Mouse (Mus musculus) embryonic facial prominence, embryonic 10.5 days (tissue): ENCODE data around the gene Capn5. TPM values are rescaled to one million over a fixed set of nuclear protein-coding genes. Genes with fewer than 3 reads are reported as not detected.
A peak's percentile ranks its signal among the peaks of the same experiment; 100 is the strongest.

ENCODE experiments used
- DNase-seq: peaks from one replicate; pipeline ENCODE4 v3.0.0-alpha.2; 2017; ENCODE audit warnings: low spot score
- H3K27ac ChIP-seq: fragments of 300-500 bp; sonication (generic); replicated peaks from 2 replicates; pipeline ENCODE4 v1.5.1; 2016; ENCODE audit warnings: mild to moderate bottlenecking
- H3K27me3 ChIP-seq: fragments of 300-500 bp; sonication (generic); replicated peaks from 2 replicates; pipeline ENCODE4 v1.6.1; 2016; ENCODE audit warnings: low read depth, mild to moderate bottlenecking; ENCODE audit not compliant: poor library complexity, severe bottlenecking
- H3K36me3 ChIP-seq: fragments of 300-500 bp; sonication (generic); replicated peaks from 2 replicates; pipeline ENCODE4 v1.6.1; 2016; ENCODE audit warnings: mild to moderate bottlenecking, moderate library complexity
- H3K4me1 ChIP-seq: fragments of 300-500 bp; sonication (generic); 2 replicates; pipeline ENCODE4 v1.6.1; 2016
- H3K4me3 ChIP-seq: fragments of 300-500 bp; sonication (generic); 2 replicates; pipeline ENCODE4 v1.5.1; 2016; ENCODE audit warnings: mild to moderate bottlenecking, moderate library complexity
- H3K9me3 ChIP-seq: fragments of 300-500 bp; sonication (generic); 2 replicates; pipeline ENCODE4 v1.6.1; 2016; ENCODE audit warnings: mild to moderate bottlenecking
- WGBS: fragments of 180-500 bp; shearing (Covaris S2); methylation state at CpG from one replicate; pipeline ENCODE4 v1.1.7; 2016; 5-methylcytosine and 5-hydroxymethylcytosine counted together
- polyA plus RNA-seq: library from polyadenylated mRNA; unstranded; fragments of >200 nt; fragmentation: Nextera tagmentation; extraction: Ambion mirVana; gene quantifications from 2 replicates; pipeline ENCODE4 v1.2.1, GENCODE M21; 2016

Gene Capn5
- polyA plus RNA-seq, 1 experiment from 2014 or later, result 4.7 TPM

DNA sequence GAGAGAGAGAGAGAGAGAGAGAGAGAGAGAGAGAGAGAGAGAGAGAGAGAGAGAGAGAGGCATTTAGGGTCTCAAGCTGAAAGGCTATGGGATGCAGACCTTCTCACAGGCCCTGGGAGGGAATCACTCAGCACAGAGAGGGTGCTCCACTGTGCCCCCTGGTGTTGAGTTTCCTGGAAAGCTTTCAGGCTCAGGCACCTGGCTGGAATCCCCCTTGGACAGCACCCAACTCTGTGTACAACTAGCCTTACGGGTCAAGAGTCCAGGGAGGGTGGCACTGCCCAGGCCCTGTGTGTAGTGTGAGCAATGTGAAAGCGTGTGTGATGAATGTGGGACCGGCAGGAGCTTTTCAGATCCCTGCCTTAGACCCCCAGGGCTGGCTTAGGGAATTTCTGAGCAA, 36.9 kb downstream of the Capn5 start:
- Histone ChIP-seq H3K36me3 (no peaks in the 10 kb centered on the region), H3K4me1 (peaks cover 42% of the 10 kb centered on the region), H3K4me3 (no peak overlapping the region), H3K9me3 (no peaks in the 10 kb centered on the region), H3K27me3 (peaks cover 10% of the 10 kb centered on the region; the same call in 1 of the 2 replicates), H3K27ac (no peak overlapping the region)
- WGBS, result 60% methylated on average over 3 of the region's 3 CpGs
- DNase-seq, result peak; percentile 51

DNA sequence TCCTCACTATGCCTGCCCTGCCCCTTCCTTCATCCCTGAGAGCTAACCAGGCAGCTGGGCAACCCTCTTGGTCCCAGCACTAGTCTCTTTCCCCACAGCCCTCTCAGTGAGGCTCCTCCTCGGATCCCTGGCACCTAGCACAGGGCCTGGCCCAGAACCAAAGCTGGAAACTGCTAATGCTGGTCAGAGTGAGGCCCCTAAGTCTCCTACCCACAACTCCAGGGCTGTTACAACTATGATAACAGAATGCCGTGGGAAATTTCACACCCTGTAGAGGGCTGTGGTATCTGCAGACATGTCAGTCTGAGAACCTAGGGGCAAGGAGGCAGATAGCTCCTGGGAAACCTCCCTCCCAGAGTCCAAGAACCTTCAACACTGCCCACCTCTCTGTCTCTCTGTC, 37.5 kb downstream of the Capn5 start:
- Histone ChIP-seq H3K36me3 (no peaks in the 10 kb centered on the region), H3K27ac (0 out of 2 replicates have a peak overlapping the region, but pooled peaks have one; percentile 57), H3K9me3 (no peaks in the 10 kb centered on the region), H3K4me3 (no peak overlapping the region), H3K4me1 (peaks cover 42% of the 10 kb centered on the region), H3K27me3 (peaks cover 10% of the 10 kb centered on the region; the same call in 1 of the 2 replicates)
- DNase-seq, result no peak
- 67% methylated on average over 2 of the region's 2 CpGs for WGBS

DNA sequence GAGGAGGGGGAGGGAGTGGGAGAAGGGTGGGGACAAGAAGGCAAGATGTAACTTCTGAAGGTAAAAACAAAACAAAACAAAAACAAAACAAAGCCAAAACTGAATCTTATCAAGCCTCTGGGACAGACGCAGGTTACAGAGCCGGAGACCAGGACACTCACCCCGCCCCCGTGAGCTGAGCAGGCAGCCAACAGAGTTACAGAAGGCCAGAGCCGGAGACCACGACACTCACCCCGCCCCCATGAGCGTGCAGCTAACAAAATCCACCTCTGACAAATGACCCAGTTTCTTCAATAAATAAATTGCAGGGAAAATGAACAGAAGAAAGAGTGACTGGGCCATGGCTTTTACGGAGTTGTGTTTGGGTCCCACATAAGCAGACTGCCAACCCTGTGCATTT, 38.9 kb downstream of the Capn5 start:
- H3K27me3 ChIP-seq, result peaks cover 10% of the 10 kb centered on the region; the same call in 1 of the 2 replicates
- H3K9me3 ChIP-seq, result no peaks in the 10 kb centered on the region
- no peak overlapping the region for H3K27ac ChIP-seq
- H3K4me1 ChIP-seq, result peaks cover 38% of the 10 kb centered on the region
- WGBS, result 21% methylated on average over 9 of the region's 9 CpGs
- no peak for DNase-seq
- no peaks in the 10 kb centered on the region for H3K36me3 ChIP-seq
- no peak overlapping the region for H3K4me3 ChIP-seq

DNA sequence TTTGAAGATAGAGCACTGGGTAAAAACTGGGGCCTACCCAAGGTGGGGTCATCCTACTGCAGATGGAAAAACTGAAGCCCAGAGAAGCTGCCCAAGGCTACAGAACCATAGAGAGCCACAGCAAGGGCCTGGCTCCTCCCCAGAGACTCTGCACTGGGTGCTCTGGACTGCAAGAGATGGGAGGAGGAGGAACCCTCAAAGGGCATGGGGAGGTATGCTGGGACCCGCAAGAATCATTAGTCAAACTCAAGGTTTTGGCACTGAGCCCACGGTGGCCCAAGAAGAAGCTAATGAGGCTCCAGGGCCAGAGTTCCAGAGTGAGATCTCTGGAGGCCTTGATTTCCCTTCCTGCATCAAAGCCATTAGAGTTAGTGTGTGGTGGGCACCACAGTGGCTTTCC, 40.1 kb downstream of the Capn5 start:
- H3K4me3 ChIP-seq, result no peak overlapping the region
- H3K27ac ChIP-seq, result no peak overlapping the region
- no peak for DNase-seq
- no peaks in the 10 kb centered on the region for H3K9me3 ChIP-seq
- 0 out of 2 replicates have a peak, but pooled peaks cover 2% of the 10 kb centered on the region for H3K27me3 ChIP-seq
- H3K4me1 ChIP-seq, result peaks cover 33% of the 10 kb centered on the region
- H3K36me3 ChIP-seq, result no peaks in the 10 kb centered on the region
- whole genome bisulfite sequencing, result 88% methylated on average over 2 of the region's 2 CpGs

DNA sequence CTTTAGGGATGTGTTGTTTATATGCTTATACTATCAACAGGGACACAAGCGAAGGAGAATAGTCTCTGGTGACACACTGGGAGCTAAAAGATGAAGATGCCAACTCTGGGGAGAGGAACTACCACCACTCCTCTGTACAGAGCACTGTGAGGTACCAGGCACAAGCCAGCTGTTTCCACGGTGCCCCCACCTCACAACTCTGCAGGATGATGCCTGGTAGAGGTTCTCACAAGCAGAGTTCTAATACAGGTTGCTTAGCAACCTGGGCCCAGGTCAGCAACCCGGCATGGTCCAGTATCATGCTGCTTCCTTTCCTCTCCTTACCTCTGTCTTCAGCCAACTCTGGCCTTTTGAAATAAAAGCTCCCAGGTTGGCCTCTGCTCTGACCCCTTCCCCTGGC, 40.5 kb downstream of the Capn5 start:
- H3K4me3 ChIP-seq, result no peak overlapping the region
- WGBS, result 47% methylated on average over 3 of the region's 3 CpGs
- no peak for DNase-seq

DNA sequence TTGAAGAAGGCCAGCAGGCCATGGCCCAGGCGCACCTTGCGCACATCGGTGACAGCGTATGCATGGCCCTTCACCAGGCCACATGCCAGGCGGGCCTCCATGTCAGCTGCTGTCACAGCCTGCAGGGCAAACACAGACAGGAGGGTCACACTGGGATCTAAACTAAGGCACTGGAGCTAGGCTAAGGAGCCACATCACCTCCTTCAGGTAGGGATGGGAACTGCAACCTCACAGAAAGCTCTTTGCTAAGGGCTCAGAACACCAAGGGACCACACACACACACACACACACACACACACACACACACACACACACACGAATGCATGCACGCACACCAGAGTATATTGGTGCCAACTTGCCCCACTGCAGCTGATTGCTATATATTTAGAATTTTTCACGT, 46.3 kb downstream of the Capn5 start:
- Histone ChIP-seq H3K9me3 (no peaks in the 10 kb centered on the region), H3K4me3 (no peak overlapping the region), H3K36me3 (no peaks in the 10 kb centered on the region), H3K27ac (no peak overlapping the region), H3K27me3 (no peaks in the 10 kb centered on the region), H3K4me1 (no peaks in the 10 kb centered on the region)
- DNase-seq, result no peak
- WGBS, result 92% methylated on average over 8 of the region's 8 CpGs

More for the DNA sequence above, 40.5 kb downstream of the Capn5 start:
- Histone ChIP-seq H3K27ac (no peak overlapping the region), H3K36me3 (no peaks in the 10 kb centered on the region), H3K4me1 (peaks cover 29% of the 10 kb centered on the region), H3K27me3 (no peaks in the 10 kb centered on the region), H3K9me3 (no peaks in the 10 kb centered on the region)

DNA sequence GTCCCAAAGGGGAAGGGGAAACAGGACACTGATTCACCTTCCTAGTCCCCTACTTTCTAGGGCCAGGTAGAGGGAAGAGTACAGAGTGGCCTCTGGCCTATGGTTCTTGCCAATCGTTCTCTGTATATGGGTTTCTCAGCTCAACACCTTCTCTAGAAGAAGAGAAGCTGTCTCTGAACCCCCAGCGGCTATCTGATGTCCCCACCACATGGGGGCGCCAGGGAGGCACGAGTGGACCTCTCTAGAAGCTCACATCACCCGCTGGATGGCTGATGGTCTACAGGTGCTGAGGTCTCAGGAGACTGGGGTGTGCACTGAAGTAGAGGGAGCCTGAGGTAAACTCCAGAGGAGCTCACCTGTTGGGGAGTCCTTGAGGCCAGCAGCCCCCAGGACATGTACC, 52.6 kb downstream of the Capn5 start:
- Histone ChIP-seq H3K27ac (no peak overlapping the region), H3K36me3 (no peaks in the 10 kb centered on the region), H3K4me1 (peaks cover 8% of the 10 kb centered on the region), H3K9me3 (no peaks in the 10 kb centered on the region), H3K4me3 (no peak overlapping the region), H3K27me3 (peaks cover 15% of the 10 kb centered on the region)
- DNase-seq, result peak; percentile 46
- WGBS, result 39% methylated on average over 5 of the region's 5 CpGs

DNA sequence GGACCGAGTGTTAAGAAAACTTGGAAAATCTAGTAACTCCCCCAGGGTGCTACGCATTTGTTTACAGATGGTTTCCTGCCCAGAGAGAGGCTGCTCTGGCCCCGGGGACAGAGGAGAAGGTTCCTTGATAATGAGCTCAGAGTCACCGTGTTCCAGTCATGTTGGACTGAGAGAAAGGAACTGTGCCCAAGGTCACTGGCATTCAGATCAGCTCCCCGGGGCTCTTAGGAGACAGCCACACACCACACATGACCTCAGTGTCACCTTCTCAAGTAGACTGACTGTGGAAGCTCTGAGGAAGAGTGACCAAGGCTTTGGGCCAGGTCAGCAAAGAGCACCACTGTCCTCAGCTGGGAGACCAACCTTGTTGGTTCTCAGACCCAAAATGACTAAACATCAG, 53.4 kb downstream of the Capn5 start:
- Histone ChIP-seq H3K4me1 (peaks cover 16% of the 10 kb centered on the region), H3K27me3 (peaks cover 15% of the 10 kb centered on the region), H3K4me3 (no peak overlapping the region), H3K9me3 (no peaks in the 10 kb centered on the region), H3K36me3 (no peaks in the 10 kb centered on the region), H3K27ac (no peak overlapping the region)
- WGBS, result 60% methylated on average over 5 of the region's 5 CpGs
- DNase-seq, result no peak

DNA sequence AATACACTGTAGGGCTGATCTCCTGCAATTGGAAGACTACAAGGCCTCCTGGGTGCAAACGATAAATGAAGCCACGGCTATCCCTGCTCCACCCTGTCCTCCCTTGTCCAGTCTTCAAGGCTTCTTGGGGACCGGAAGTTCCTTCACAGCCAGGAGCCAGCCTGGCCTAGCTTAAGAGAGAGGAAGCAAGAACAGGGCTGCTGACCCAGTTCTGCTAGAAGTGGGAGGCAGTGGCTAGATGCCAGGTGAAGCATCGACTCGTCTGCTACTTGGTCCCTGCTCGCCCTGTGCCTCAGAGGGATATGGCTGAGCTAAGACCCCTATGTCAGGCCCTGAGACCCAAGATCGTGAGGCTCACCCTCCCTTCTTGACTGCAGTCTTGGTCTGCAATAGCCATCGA, 56.4 kb downstream of the Capn5 start:
- DNase-seq, result no peak
- Histone ChIP-seq H3K27ac (no peak overlapping the region), H3K4me3 (no peak overlapping the region), H3K4me1 (peaks cover 39% of the 10 kb centered on the region), H3K9me3 (no peaks in the 10 kb centered on the region), H3K27me3 (peaks cover 15% of the 10 kb centered on the region), H3K36me3 (no peaks in the 10 kb centered on the region)
- WGBS, result 80% methylated on average over 8 of the region's 8 CpGs

DNA sequence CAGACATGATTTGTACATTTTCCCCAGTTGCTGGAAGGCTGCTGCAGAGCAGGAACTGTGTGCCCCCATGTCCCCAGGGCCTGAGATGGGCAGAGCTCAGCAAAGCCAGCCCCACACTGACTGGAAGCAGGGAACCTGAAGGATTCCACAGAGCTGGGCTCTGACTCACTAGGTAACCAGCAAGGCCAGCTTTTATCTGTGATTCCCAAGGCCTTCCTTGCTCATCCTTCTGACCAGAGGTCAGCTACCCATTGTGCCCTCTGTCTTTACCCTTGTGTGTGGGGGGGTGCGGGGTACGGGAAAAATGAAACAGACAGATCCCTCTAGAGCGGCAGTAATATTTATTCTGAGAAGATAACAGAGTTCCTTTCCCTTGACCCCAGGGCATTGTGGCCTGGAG, 56.8 kb downstream of the Capn5 start:
- Histone ChIP-seq H3K9me3 (no peaks in the 10 kb centered on the region), H3K36me3 (no peaks in the 10 kb centered on the region), H3K27me3 (peaks cover 15% of the 10 kb centered on the region), H3K27ac (no peak overlapping the region), H3K4me1 (peaks cover 39% of the 10 kb centered on the region), H3K4me3 (no peak overlapping the region)
- no peak for DNase-seq
- 89% methylated on average over 3 of the region's 3 CpGs for WGBS

DNA sequence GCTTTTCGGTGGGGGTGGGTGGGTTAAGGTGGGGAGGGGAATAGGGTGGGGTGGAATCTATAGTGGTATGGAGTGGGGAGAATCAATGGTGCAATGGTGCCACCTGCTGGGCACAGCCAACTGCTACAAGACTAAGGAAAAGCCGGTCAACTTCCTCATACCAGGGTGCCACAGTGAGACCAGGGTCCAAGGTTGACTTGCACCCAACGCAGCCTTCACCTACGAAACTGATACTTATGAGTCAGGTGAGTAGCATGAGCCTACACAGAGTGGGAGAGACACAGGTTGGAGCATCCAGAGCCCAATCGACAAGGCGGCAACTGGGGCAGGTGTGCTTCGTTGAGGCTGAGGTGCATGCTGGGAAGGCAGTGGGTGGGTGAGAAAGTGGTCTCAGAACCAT, 57.7 kb downstream of the Capn5 start:
- Histone ChIP-seq H3K36me3 (no peaks in the 10 kb centered on the region), H3K9me3 (no peaks in the 10 kb centered on the region), H3K4me3 (peak overlapping the region; percentile 45), H3K4me1 (peaks cover 42% of the 10 kb centered on the region), H3K27me3 (peaks cover 15% of the 10 kb centered on the region), H3K27ac (0 out of 2 replicates have a peak overlapping the region, but pooled peaks have one; percentile 14)
- 6% methylated on average over 7 of the region's 7 CpGs for WGBS
- peak; percentile 78 for DNase-seq

DNA sequence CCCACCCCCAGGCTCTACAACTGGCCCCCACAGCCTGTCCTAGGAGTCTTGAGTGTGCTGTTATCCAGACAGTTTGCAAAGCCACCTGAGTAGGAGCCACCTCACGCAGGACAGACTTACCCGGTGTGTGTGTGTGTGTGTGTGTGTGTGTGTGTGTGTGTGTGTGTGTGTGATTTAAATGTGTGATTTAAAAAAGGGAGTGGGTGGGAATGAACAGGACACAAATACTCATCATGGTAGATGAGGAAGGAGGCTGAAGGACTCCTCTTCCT, 58.2 kb downstream of the Capn5 start:
- no peak overlapping the region for H3K27ac ChIP-seq
- H3K27me3 ChIP-seq, result peaks cover 15% of the 10 kb centered on the region
- H3K36me3 ChIP-seq, result no peaks in the 10 kb centered on the region
- 79% methylated on average over 2 of the region's 2 CpGs for WGBS
- no peak for DNase-seq
- peaks cover 43% of the 10 kb centered on the region for H3K4me1 ChIP-seq
- H3K4me3 ChIP-seq, result no peak overlapping the region
- H3K9me3 ChIP-seq, result no peaks in the 10 kb centered on the region

DNA sequence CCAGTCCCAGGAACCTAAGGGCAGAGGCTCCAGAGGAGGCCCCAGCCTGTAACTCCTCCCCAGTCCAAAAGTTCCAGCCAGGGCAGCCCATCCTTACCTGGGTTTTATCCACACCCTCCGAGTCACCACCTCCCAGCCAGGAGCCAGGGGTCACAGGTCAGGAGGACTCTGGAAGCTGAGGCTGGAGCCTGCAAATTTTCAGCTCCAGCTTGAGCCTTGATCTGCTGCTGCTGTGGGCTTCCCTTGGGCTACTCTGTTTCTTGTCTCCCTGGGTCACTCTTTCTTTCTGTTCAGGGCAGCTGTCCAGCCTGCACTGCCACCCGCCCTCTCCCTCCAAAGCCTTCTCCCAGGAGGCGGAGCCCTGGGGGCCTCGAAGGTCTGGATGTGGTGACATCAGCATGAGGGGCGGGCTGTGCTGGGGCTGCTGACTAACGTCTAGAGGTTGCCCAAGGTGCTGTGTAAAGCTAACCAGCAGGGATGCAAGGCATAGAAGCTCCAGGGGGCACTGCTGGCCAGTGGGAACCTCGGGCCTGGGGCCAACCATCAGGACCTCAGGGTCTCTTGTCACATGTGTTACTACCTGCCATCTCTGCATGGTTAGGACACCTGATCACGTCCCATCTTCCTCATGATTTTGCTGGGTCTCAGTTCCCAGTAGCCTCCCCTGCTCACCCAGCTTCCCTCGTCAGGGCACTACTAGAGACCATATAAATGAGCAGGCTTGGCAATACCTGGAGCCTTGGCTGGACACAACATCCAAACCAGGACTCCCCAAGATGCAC, 58.7 kb downstream of the Capn5 start, which contains the start of gene Myo7a:
Gene Myo7a (minus strand): TSS at position 346 of the 782 bp plus-strand sequence.
- Histone ChIP-seq H3K4me1 (peaks cover 39% of the 10 kb centered on the region), H3K27ac (peak within 1 kb of the TSS; percentile 14; the same call in 1 of the 2 replicates), H3K27me3 (peaks cover 15% of the 10 kb centered on the region), H3K4me3 (peak within 1 kb of the TSS; percentile 45), H3K9me3 (no peaks in the 10 kb centered on the region), H3K36me3 (no peaks in the 10 kb centered on the region)
- peak; percentile 57 for DNase-seq
- 25% methylated on average over 9 of the region's 9 CpGs for whole genome bisulfite sequencing
